Comparison of ENCODE assay signal across 14 mouse cellular contexts in genomic region chr3:136940733-136941601, GRCm38 (mm10).
DNase-seq lines count a peak whose midpoint lies in the region; ATAC-seq and TF ChIP-seq lines count a peak whose summit lies in the region.
"Had no signal": no experiment of that assay in that cellular context is flagged by ENCODE, and none has a peak within 500 bp of the region (broad histone marks: within the 10 kb centered on the region; RNA-seq: fewer than 3 reads in every experiment).

No protein-coding gene starts in this region.

- no peak overlapping the region for H3K27ac ChIP-seq in lung, postnatal 0 days (ENCODE audit: low read length)
- no peak overlapping the region for H3K27ac ChIP-seq in liver, embryonic 12.5 days
- no peak overlapping the region for H3K27ac ChIP-seq in stomach, postnatal 0 days (replicated peaks)
- H3K27ac ChIP-seq: forebrain, embryonic 13.5 days; heart, embryonic 13.5 days; midbrain, embryonic 15.5 days had no signal

- TF ChIP-seq EP300 in lung, postnatal 0 days (IDR thresholded peaks at IDR 0.05) = no peak
- TF ChIP-seq EP300 in stomach, postnatal 0 days (optimal IDR thresholded peaks at IDR 0.05) = no peak

- 0 out of 2 replicates have a peak, but pooled peaks have one; percentile 8 for ATAC-seq in lung, postnatal 0 days
- peak; percentile 72 for ATAC-seq in liver, embryonic 12.5 days
- ATAC-seq in stomach, postnatal 0 days (ENCODE audit: low FRiP score, low TSS enrichment) = 0 out of 2 replicates have a peak, but pooled peaks have one; percentile 32
- ATAC-seq: forebrain, embryonic 13.5 days; midbrain, embryonic 15.5 days had no signal

- H3K36me3 ChIP-seq in lung, postnatal 0 days (ENCODE audit: insufficient read depth, low read length) = no peaks in the 10 kb centered on the region
- H3K36me3 ChIP-seq in liver, embryonic 12.5 days = no peaks in the 10 kb centered on the region
- H3K36me3 ChIP-seq in stomach, postnatal 0 days (ENCODE audit: control insufficient read depth, insufficient read depth, low read length) = no peaks in the 10 kb centered on the region; the same call in 1 of the 2 replicates
- H3K36me3 ChIP-seq: midbrain, embryonic 15.5 days had no signal

- H3K4me2 ChIP-seq in lung, postnatal 0 days (replicated peaks; ENCODE audit: low read depth, low read length) = no peak overlapping the region
- H3K4me2 ChIP-seq in liver, embryonic 12.5 days = no peak overlapping the region
- no peak overlapping the region for H3K4me2 ChIP-seq in stomach, postnatal 0 days (replicated peaks; ENCODE audit: low read depth)
- H3K4me2 ChIP-seq: forebrain, embryonic 13.5 days; heart, embryonic 13.5 days; midbrain, embryonic 15.5 days had no signal

- no peak overlapping the region for H3K9ac ChIP-seq in lung, postnatal 0 days (replicated peaks; ENCODE audit: low read depth)
- no peak overlapping the region for H3K9ac ChIP-seq in liver, embryonic 12.5 days
- H3K9ac ChIP-seq in stomach, postnatal 0 days (ENCODE audit: low read length) = no peak overlapping the region
- H3K9ac ChIP-seq: forebrain, embryonic 13.5 days; heart, embryonic 13.5 days; midbrain, embryonic 15.5 days had no signal

- no peaks in the 10 kb centered on the region for H3K27me3 ChIP-seq in lung, postnatal 0 days (replicated peaks; ENCODE audit: insufficient read depth, low read length)
- H3K27me3 ChIP-seq in liver, embryonic 12.5 days (replicated peaks) = no peaks in the 10 kb centered on the region
- H3K27me3 ChIP-seq in stomach, postnatal 0 days (ENCODE audit: control insufficient read depth, insufficient read depth, low read length) = no peaks in the 10 kb centered on the region
- H3K27me3 ChIP-seq: forebrain, embryonic 13.5 days; heart, embryonic 13.5 days; midbrain, embryonic 15.5 days had no signal

- H3K4me3 ChIP-seq in lung, postnatal 0 days (ENCODE audit: low read depth, low read length) = no peak overlapping the region
- no peak overlapping the region for H3K4me3 ChIP-seq in liver, embryonic 12.5 days
- no peak overlapping the region for H3K4me3 ChIP-seq in stomach, postnatal 0 days (ENCODE audit: low read depth, low read length)
- H3K4me3 ChIP-seq: forebrain, embryonic 13.5 days; heart, embryonic 13.5 days; midbrain, embryonic 15.5 days had no signal

- H3K9me3 ChIP-seq in lung, postnatal 0 days (ENCODE audit: low read length) = no peaks in the 10 kb centered on the region
- no peaks in the 10 kb centered on the region for H3K9me3 ChIP-seq in liver, embryonic 12.5 days (replicated peaks)
- no peaks in the 10 kb centered on the region for H3K9me3 ChIP-seq in stomach, postnatal 0 days (ENCODE audit: control insufficient read depth, low read length)
- H3K9me3 ChIP-seq: forebrain, embryonic 13.5 days; heart, embryonic 13.5 days; midbrain, embryonic 15.5 days had no signal

- no peak for DNase-seq in lung, postnatal 0 days (ENCODE audit: low spot score)
- DNase-seq in lung, postnatal 10 days = no peak
- peak; percentile 15 for DNase-seq in Muller cell, postnatal 12 days (ENCODE audit: inconsistent ontology term)
- DNase-seq in stomach, postnatal 0 days (ENCODE audit: low spot score) = no peak
- DNase-seq in B cell, adult 2 months = no peak
- no peak for DNase-seq in retina, postnatal 1 day
- DNase-seq in frontal cortex, postnatal 25 days (ENCODE audit: low spot score in 2 of 2) = no peak
- DNase-seq: kidney, adult 8-10 months; lung, adult 2 months; right cerebral cortex, postnatal 4 days had no signal

- no peak for TF ChIP-seq CTCF in lung, postnatal 0 days (IDR thresholded peaks at IDR 0.05)
- TF ChIP-seq CTCF in stomach, postnatal 0 days (IDR thresholded peaks at IDR 0.05; ENCODE audit: low read depth) = no peak

- no peaks in the 10 kb centered on the region for H3K4me1 ChIP-seq in lung, postnatal 0 days (ENCODE audit: insufficient read depth, low read depth, low read length)
- 0 out of 2 replicates have a peak, but pooled peaks cover 8% of the 10 kb centered on the region for H3K4me1 ChIP-seq in liver, embryonic 12.5 days
- no peaks in the 10 kb centered on the region for H3K4me1 ChIP-seq in stomach, postnatal 0 days (replicated peaks; ENCODE audit: control insufficient read depth, insufficient read depth)
- H3K4me1 ChIP-seq: forebrain, embryonic 13.5 days; heart, embryonic 13.5 days; midbrain, embryonic 15.5 days had no signal

- 47% methylated on average over 7 of the region's 7 CpGs for WGBS in lung, postnatal 0 days
- 25% methylated on average over 7 of the region's 7 CpGs for WGBS in liver, embryonic 12.5 days (ENCODE audit: insufficient replicate concordance)
- WGBS in stomach, postnatal 0 days = 38% methylated on average over 7 of the region's 7 CpGs

Comparison
In these comparisons a context has a peak if more than half of its experiments do, and no peak if none do; other contexts are left out.
1. ATAC-seq: peak in every context shown above with its lines; median percentile 72 in liver, embryonic 12.5 days; 32 in stomach, postnatal 0 days; 8 in lung, postnatal 0 days.